Mouse (Mus musculus) liver, postnatal 0 days (tissue): ENCODE results near the gene Dtnbp1. TPM values are rescaled to one million over a fixed set of nuclear protein-coding genes. Genes with fewer than 3 reads are reported as not detected.

Experiments
- ATAC-seq: fragments of 200-750 bp; cut with Nextera tagmentation; 2 replicates; pipeline ENCODE4 v1.8.0; 2017; ENCODE audit warnings: mild to moderate bottlenecking, moderate library complexity
- DNase-seq: peaks from one replicate; pipeline ENCODE4 v3.0.0-alpha.2; 2016
- H3K27ac ChIP-seq: fragments of 300-500 bp; sonication (generic); 2 replicates; pipeline ENCODE4 v1.5.1; 2014; ENCODE audit warnings: antibody characterized with exemption, moderate library complexity, mild to moderate bottlenecking, low read depth
- H3K27me3 ChIP-seq: fragments of 300-500 bp; sonication (generic); 2 replicates; pipeline ENCODE4 v1.6.1; 2014; ENCODE audit warnings: low read length, control low read depth, mixed read lengths; ENCODE audit not compliant: insufficient read depth
- H3K36me3 ChIP-seq: fragments of 300-500 bp; sonication (generic); replicated peaks from 2 replicates; pipeline ENCODE4 v1.6.1; 2014; ENCODE audit warnings: mild to moderate bottlenecking, control low read depth, low read length, moderate library complexity, mixed read lengths; ENCODE audit not compliant: insufficient read depth
- H3K4me1 ChIP-seq: fragments of 300-500 bp; sonication (generic); 2 replicates; pipeline ENCODE4 v1.6.1; 2014; ENCODE audit warnings: antibody characterized with exemption, mild to moderate bottlenecking, control low read depth; ENCODE audit not compliant: insufficient read depth
- H3K4me2 ChIP-seq: fragments of 300-500 bp; sonication (generic); 2 replicates; pipeline ENCODE4 v1.6.1; 2014; ENCODE audit warnings: low read depth, mild to moderate bottlenecking, low read length, moderate library complexity, mixed read lengths
- H3K4me3 ChIP-seq: fragments of 300-500 bp; sonication (generic); 2 replicates; pipeline ENCODE4 v1.5.1; 2014; ENCODE audit warnings: low read depth, low read length
- H3K9ac ChIP-seq: fragments of 300-500 bp; sonication (generic); replicated peaks from 2 replicates; pipeline ENCODE4 v1.6.1; 2014; ENCODE audit warnings: mild to moderate bottlenecking, moderate library complexity
- H3K9me3 ChIP-seq: fragments of 300-500 bp; sonication (generic); 2 replicates; pipeline ENCODE4 v1.6.1; 2016; ENCODE audit warnings: mild to moderate bottlenecking, control low read depth, low read length, mixed read lengths
- CTCF ChIP-seq: sonication (generic); IDR thresholded peaks from 2 replicates; pipeline ENCODE4 v1.5.1; 2016; ENCODE audit warnings: antibody characterized with exemption, low read depth
- EP300 ChIP-seq: IDR thresholded peaks from 2 replicates; pipeline ENCODE4 v1.6.1; 2016; ENCODE audit warnings: antibody characterized with exemption, low read depth, mild to moderate bottlenecking
- WGBS: fragments of 180-500 bp; shearing (Covaris S2); extraction: QIAGEN DNeasy Blood & Tissue Kit; methylation state at CpG from one replicate; pipeline ENCODE4 v1.1.7; 2014; ENCODE audit not compliant: insufficient replicate concordance; 5-methylcytosine and 5-hydroxymethylcytosine counted together
- polyA plus RNA-seq: library from polyadenylated mRNA; unstranded; fragments of >200 nt; fragmentation: Nextera tagmentation; extraction: Ambion mirVana; gene quantifications from 2 replicates; pipeline ENCODE4 v1.2.1, GENCODE M21; 2015

The Dtnbp1 gene
- polyA plus RNA-seq, 1 experiment from 2014 or later, result 34.2 TPM

- no peak for TF ChIP-seq EP300
- TF ChIP-seq CTCF, result no peak
- Histone ChIP-seq H3K4me2 (no peak overlapping the region), H3K4me1 (peaks cover 5% of the 10 kb centered on the region; the same call in 1 of the 2 replicates), H3K27me3 (no peaks in the 10 kb centered on the region), H3K27ac (no peak overlapping the region), H3K4me3 (no peak overlapping the region), H3K9ac (no peak overlapping the region), H3K36me3 (peaks cover 11% of the 10 kb centered on the region), H3K9me3 (no peaks in the 10 kb centered on the region)
- DNase-seq, result no peak
- WGBS, result 76% methylated on average over 16 of the region's 16 CpGs
- ATAC-seq, result no peak
These were observed 53.4 kb downstream of the Dtnbp1 start for GRCm38 (mm10) chr13:44948320-44949250.

- no peak for TF ChIP-seq EP300
- TF ChIP-seq CTCF, result no peak
- Histone ChIP-seq H3K36me3 (peaks cover 10% of the 10 kb centered on the region), H3K4me1 (peaks cover 3% of the 10 kb centered on the region; the same call in 1 of the 2 replicates), H3K27ac (no peak overlapping the region), H3K4me3 (no peak overlapping the region), H3K9ac (no peak overlapping the region), H3K27me3 (no peaks in the 10 kb centered on the region), H3K4me2 (no peak overlapping the region), H3K9me3 (no peaks in the 10 kb centered on the region)
- DNase-seq, result no peak
- no peak for ATAC-seq
- WGBS, result 81% methylated on average over 8 of the region's 8 CpGs
These were observed 54.9 kb downstream of the Dtnbp1 start for GRCm38 (mm10) chr13:44946880-44947635.

GRCm38 (mm10) chr13:44943618-44944017 is 58.3 kb downstream of the Dtnbp1 start:
- H3K4me2 ChIP-seq, result no peak overlapping the region
- TF ChIP-seq EP300 (no peak), CTCF (no peak)
- H3K27ac ChIP-seq, result no peak overlapping the region
- H3K9me3 ChIP-seq, result no peaks in the 10 kb centered on the region
- H3K4me3 ChIP-seq, result no peak overlapping the region
- H3K9ac ChIP-seq, result no peak overlapping the region
- no peaks in the 10 kb centered on the region for H3K27me3 ChIP-seq
- no peak for ATAC-seq
- peaks cover 3% of the 10 kb centered on the region for H3K4me1 ChIP-seq
- no peak for DNase-seq
- 93% methylated on average over 2 of the region's 2 CpGs for WGBS
- H3K36me3 ChIP-seq, result peaks cover 5% of the 10 kb centered on the region

GRCm38 (mm10) chr13:44939326-44940035 is 62.5 kb downstream of the Dtnbp1 start:
- H3K4me1 ChIP-seq, result peaks cover 10% of the 10 kb centered on the region
- H3K9ac ChIP-seq, result no peak overlapping the region
- TF ChIP-seq CTCF, result no peak
- TF ChIP-seq EP300, result no peak
- H3K27ac ChIP-seq, result no peak overlapping the region
- no peak overlapping the region for H3K4me2 ChIP-seq
- ATAC-seq, result no peak
- 70% methylated on average over 8 of the region's 8 CpGs for WGBS
- peaks cover 4% of the 10 kb centered on the region for H3K36me3 ChIP-seq
- H3K4me3 ChIP-seq, result no peak overlapping the region
- no peaks in the 10 kb centered on the region for H3K27me3 ChIP-seq
- DNase-seq, result no peak
- H3K9me3 ChIP-seq, result no peaks in the 10 kb centered on the region

- no peaks in the 10 kb centered on the region; the same call in none of the 2 replicates for H3K36me3 ChIP-seq
- no peak for DNase-seq
- H3K4me1 ChIP-seq, result peaks cover 10% of the 10 kb centered on the region
- H3K27me3 ChIP-seq, result no peaks in the 10 kb centered on the region
- TF ChIP-seq CTCF (no peak), EP300 (no peak)
- H3K4me3 ChIP-seq, result no peak overlapping the region
- H3K9me3 ChIP-seq, result no peaks in the 10 kb centered on the region
- peak overlapping the region; percentile 38; the same call in 1 of the 2 replicates for H3K4me2 ChIP-seq
- no peak overlapping the region for H3K9ac ChIP-seq
- no peak for ATAC-seq
- 39% methylated on average over 3 of the region's 3 CpGs for WGBS
- H3K27ac ChIP-seq, result no peak overlapping the region
These were observed 64.3 kb downstream of the Dtnbp1 start for GRCm38 (mm10) chr13:44937681-44938080.

GRCm38 (mm10) chr13:44933575-44933974 is 68.4 kb downstream of the Dtnbp1 start:
- Histone ChIP-seq H3K36me3 (no peaks in the 10 kb centered on the region; the same call in 1 of the 2 replicates), H3K4me1 (peaks cover 8% of the 10 kb centered on the region), H3K4me2 (no peak overlapping the region), H3K27ac (no peak overlapping the region), H3K9ac (no peak overlapping the region), H3K9me3 (no peaks in the 10 kb centered on the region), H3K4me3 (no peak overlapping the region), H3K27me3 (no peaks in the 10 kb centered on the region)
- 78% methylated on average over 7 of the region's 7 CpGs for WGBS
- no peak for TF ChIP-seq CTCF
- no peak for TF ChIP-seq EP300
- DNase-seq (no peak), ATAC-seq (no peak)
